Comparison of ENCODE assay signal across 22 mouse cellular contexts in the genomic region with DNA sequence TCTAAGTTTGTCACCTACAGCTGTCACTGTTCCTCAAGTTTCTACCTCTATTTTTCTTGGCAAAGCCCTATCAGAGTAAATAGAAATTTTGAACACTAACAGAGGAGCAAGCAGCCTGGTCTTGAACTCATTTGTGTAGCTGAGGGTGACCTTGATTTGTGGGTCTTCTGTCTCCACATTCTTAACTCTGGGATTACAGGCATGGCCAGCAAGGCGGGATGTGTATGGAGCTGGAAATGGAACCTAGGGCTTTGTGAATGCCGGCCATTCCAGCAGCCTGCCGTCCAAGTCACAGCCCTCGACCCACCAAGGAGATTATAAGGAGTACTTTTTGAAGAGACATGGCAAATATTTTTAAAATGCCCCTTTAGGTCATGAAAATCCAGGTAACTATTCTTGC. TPM values are rescaled to one million over a fixed set of nuclear protein-coding genes. Genes with fewer than 3 reads are reported as not detected.
A peak's percentile ranks its signal among the peaks of the same experiment; 100 is the strongest.
DNase-seq lines count a peak whose midpoint lies in the region; ATAC-seq and TF ChIP-seq lines count a peak whose summit lies in the region.
"Had no signal": no experiment of that assay in that cellular context is flagged by ENCODE, and none has a peak within 500 bp of the region (broad histone marks: within the 10 kb centered on the region; RNA-seq: fewer than 3 reads in every experiment).

No protein-coding gene starts in this region.

- no peaks in the 10 kb centered on the region for H3K9me3 ChIP-seq in limb, embryonic 13.5 days
- H3K9me3 ChIP-seq in limb, embryonic 10.5 days (replicated peaks) = no peaks in the 10 kb centered on the region
- no peaks in the 10 kb centered on the region for H3K9me3 ChIP-seq in limb, embryonic 14.5 days (ENCODE audit: control insufficient read depth, low read length)
- H3K9me3 ChIP-seq: embryonic facial prominence, embryonic 12.5 days; embryonic facial prominence, embryonic 15.5 days; heart, embryonic 13.5 days; hindbrain, embryonic 10.5 days; hindbrain, embryonic 13.5 days; intestine, embryonic 15.5 days had no signal

- H3K9ac ChIP-seq in limb, embryonic 13.5 days = no peak overlapping the region
- no peak overlapping the region for H3K9ac ChIP-seq in limb, embryonic 14.5 days (ENCODE audit: low read depth, low read length, severe bottlenecking)
- H3K9ac ChIP-seq: embryonic facial prominence, embryonic 12.5 days; embryonic facial prominence, embryonic 15.5 days; heart, embryonic 13.5 days; hindbrain, embryonic 13.5 days; intestine, embryonic 15.5 days had no signal

- WGBS in limb, embryonic 13.5 days = 61% methylated on average over 4 of the region's 4 CpGs
- 82% methylated on average over 4 of the region's 4 CpGs for WGBS in limb, embryonic 10.5 days
- 59% methylated on average over 4 of the region's 4 CpGs for WGBS in limb, embryonic 14.5 days

- TF ChIP-seq CTCF in gastrocnemius, adult 2 months (IDR thresholded peaks at IDR 0.05) = no peak

- no peak for DNase-seq in gastrocnemius, adult 2 months
- no peak for DNase-seq in gastrocnemius, postnatal 14 days
- DNase-seq in limb, embryonic 10.5 days (ENCODE audit: low spot score) = no peak
- no peak for DNase-seq in limb, embryonic 14.5 days (ENCODE audit: low spot score)
- no peak for DNase-seq in layer of hippocampus, postnatal 36 days
- DNase-seq: adrenal gland, adult 2 months; adrenal gland, postnatal 14 days; cerebellum, adult 11 months; cerebellum, adult 9-11 months; cerebellum, postnatal 25 days; gastrocnemius, postnatal 10 days; heart, adult 18-20 months had no signal

- H3K27ac ChIP-seq in gastrocnemius, adult 2 months = peak overlapping the region; percentile 48; the same call in 1 of the 2 replicates
- H3K27ac ChIP-seq in limb, embryonic 13.5 days = peak overlapping the region; percentile 73; the same call in 1 of the 2 replicates
- H3K27ac ChIP-seq in limb, embryonic 10.5 days = no peak overlapping the region
- 0 out of 2 replicates have a peak overlapping the region, but pooled peaks have one; percentile 19 for H3K27ac ChIP-seq in limb, embryonic 14.5 days (replicated peaks; ENCODE audit: low read depth, low read length)
- H3K27ac ChIP-seq: embryonic facial prominence, embryonic 12.5 days; heart, embryonic 13.5 days; hindbrain, embryonic 10.5 days; hindbrain, embryonic 13.5 days; intestine, embryonic 15.5 days had no signal

- H3K4me3 ChIP-seq in gastrocnemius, adult 2 months = no peak overlapping the region
- no peak overlapping the region for H3K4me3 ChIP-seq in limb, embryonic 13.5 days
- no peak overlapping the region for H3K4me3 ChIP-seq in limb, embryonic 10.5 days
- H3K4me3 ChIP-seq in limb, embryonic 14.5 days (replicated peaks; ENCODE audit: low read length) = no peak overlapping the region
- H3K4me3 ChIP-seq: embryonic facial prominence, embryonic 12.5 days; heart, embryonic 13.5 days; hindbrain, embryonic 10.5 days; hindbrain, embryonic 13.5 days; intestine, embryonic 15.5 days had no signal

- no peaks in the 10 kb centered on the region for H3K36me3 ChIP-seq in limb, embryonic 13.5 days
- no peaks in the 10 kb centered on the region for H3K36me3 ChIP-seq in limb, embryonic 10.5 days
- H3K36me3 ChIP-seq in limb, embryonic 14.5 days (ENCODE audit: control insufficient read depth, insufficient read depth, low read length) = no peaks in the 10 kb centered on the region
- H3K36me3 ChIP-seq: embryonic facial prominence, embryonic 12.5 days; embryonic facial prominence, embryonic 15.5 days; heart, embryonic 13.5 days; hindbrain, embryonic 10.5 days; hindbrain, embryonic 13.5 days; intestine, embryonic 15.5 days had no signal

- no peaks in the 10 kb centered on the region for H3K27me3 ChIP-seq in limb, embryonic 13.5 days
- no peaks in the 10 kb centered on the region for H3K27me3 ChIP-seq in limb, embryonic 10.5 days (ENCODE audit: low read depth, poor library complexity, severe bottlenecking)
- no peaks in the 10 kb centered on the region for H3K27me3 ChIP-seq in limb, embryonic 14.5 days (ENCODE audit: control insufficient read depth, insufficient read depth, low read length)
- H3K27me3 ChIP-seq: CH12.LX; embryonic facial prominence, embryonic 12.5 days; embryonic facial prominence, embryonic 15.5 days; heart, embryonic 13.5 days; hindbrain, embryonic 13.5 days; intestine, embryonic 15.5 days had no signal

- ATAC-seq in limb, embryonic 13.5 days (ENCODE audit: low FRiP score, low read depth) = no peak
- no peak for ATAC-seq in limb, embryonic 14.5 days (ENCODE audit: low FRiP score, low read depth)
- ATAC-seq: forebrain, embryonic 14.5 days; hindbrain, embryonic 16.5 days; intestine, embryonic 15.5 days had no signal

- no peak for TF ChIP-seq POLR2A in limb, embryonic 14.5 days (IDR thresholded peaks at IDR 0.05; ENCODE audit: borderline replicate concordance, extremely low read depth, insufficient read depth, insufficient read length)

- H3K4me1 ChIP-seq in limb, embryonic 13.5 days = peaks cover 21% of the 10 kb centered on the region
- peaks cover 15% of the 10 kb centered on the region for H3K4me1 ChIP-seq in limb, embryonic 10.5 days
- H3K4me1 ChIP-seq in limb, embryonic 14.5 days (ENCODE audit: control insufficient read depth, insufficient read depth, low read length) = peaks cover 18% of the 10 kb centered on the region

- intact Hi-C loops in gastrocnemius, adult 2 months (cut with DNase I) = no loop called here
- intact Hi-C loops in gastrocnemius, postnatal 14 days (cut with DNase I; ENCODE audit: low total_unique reads) = no loop called here

- H3K4me2 ChIP-seq in limb, embryonic 13.5 days (replicated peaks) = no peak overlapping the region
- H3K4me2 ChIP-seq in limb, embryonic 14.5 days (replicated peaks; ENCODE audit: low read depth, low read length, severe bottlenecking) = no peak overlapping the region
- H3K4me2 ChIP-seq: hindbrain, embryonic 13.5 days; intestine, embryonic 15.5 days had no signal

RNA-seq across cellular contexts. Expression of gene Sgk1, which starts 56.2 kb away (rescaled TPM):
- 100 to 1,000 TPM; 208 to 210 TPM for total RNA-seq in gastrocnemius, adult 2 months (2021)
- total RNA-seq in gastrocnemius, postnatal 14 days (2021) = 100 to 1,000 TPM; 137 to 328 TPM
- 54.7 and 56.3 TPM in 2 replicates for polyA plus RNA-seq in limb, embryonic 13.5 days (2015; fragmentation: Nextera tagmentation; extraction: Ambion mirVana)
- 8.6 and 13.0 TPM in 2 replicates for polyA plus RNA-seq in limb, embryonic 10.5 days (2016; fragmentation: Nextera tagmentation; extraction: Ambion mirVana)
- polyA plus RNA-seq in limb, embryonic 14.5 days (2012; rRNA removed) = 33.4 and 45.0 TPM in 2 replicates
- polyA plus RNA-seq in limb, embryonic 14.5 days (2014; fragmentation: Nextera tagmentation; extraction: Ambion mirVana) = 39.9 and 47.7 TPM in 2 replicates
- 100 to 1,000 TPM; 120 to 147 TPM for total RNA-seq in layer of hippocampus, postnatal 36 days (2021)
